Mouse (Mus musculus): ENCODE measurements around the gene Mettl9.

DNA sequence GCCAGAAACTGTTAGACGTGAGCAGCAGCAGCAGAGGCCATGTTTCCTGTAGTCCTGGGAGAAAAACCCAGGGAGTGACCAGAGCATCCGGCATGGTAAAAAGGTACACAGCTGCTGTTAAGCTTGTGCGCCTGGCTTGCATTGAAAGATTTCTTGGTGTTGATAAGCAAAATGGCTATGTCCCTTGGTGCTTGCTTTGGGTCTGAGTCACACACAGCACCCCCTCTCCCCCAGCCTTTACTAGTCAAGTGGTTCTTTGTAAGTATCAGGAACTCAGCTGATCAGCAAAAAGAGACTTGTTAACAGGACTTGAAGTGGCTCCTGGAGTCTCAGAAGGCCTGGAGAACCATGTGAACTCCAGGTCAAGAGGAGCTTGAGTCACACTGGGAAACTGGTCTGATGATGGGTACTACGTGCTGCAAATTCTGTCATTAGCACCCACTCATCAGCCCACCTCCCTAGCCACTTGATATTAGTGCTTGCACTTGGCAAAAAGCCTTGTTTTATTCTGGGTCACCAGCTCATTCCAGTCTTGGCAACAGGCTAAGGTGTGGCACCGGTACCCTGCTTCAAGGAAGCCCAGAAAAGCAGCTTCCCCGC is 40.7 kb downstream of the Mettl9 start:
- TF ChIP-seq CTCF (IDR thresholded peaks at IDR 0.05): no peak
- no peak for TF ChIP-seq POLR2A (IDR thresholded peaks at IDR 0.05; ENCODE audit: insufficient read depth, low read depth, low read length)
- TF ChIP-seq EP300 (IDR thresholded peaks at IDR 0.05; ENCODE audit: insufficient read depth, low read depth, low read length): no peak
